Mouse (Mus musculus) C2C12 (cell line): Measurements from ENCODE around the gene Kcnj2. TPM values are rescaled to one million over a fixed set of nuclear protein-coding genes. Genes with fewer than 3 reads are reported as not detected.

ENCODE experiments used
- H3K27me3 ChIP-seq: one replicate; pipeline ENCODE4 v1.6.1; 2011; ENCODE audit not compliant: control insufficient read depth, insufficient read depth, insufficient read length
- H3K36me3 ChIP-seq: one replicate; pipeline ENCODE4 v1.6.1; 2011; ENCODE audit not compliant: control insufficient read depth, insufficient read depth
- H3K4me3 ChIP-seq: one replicate; pipeline ENCODE4 v1.5.1; 2011; ENCODE audit warnings: mild to moderate bottlenecking, control low read depth; ENCODE audit not compliant: poor library complexity, insufficient read depth, severe bottlenecking
- H3K79me2 ChIP-seq: one replicate; pipeline ENCODE4 v1.6.1; 2011; ENCODE audit not compliant: control insufficient read depth, insufficient read depth
- H3K79me3 ChIP-seq: one replicate; pipeline ENCODE4 v1.6.1; 2011; ENCODE audit warnings: low read depth, control low read depth
- H3ac ChIP-seq: one replicate; pipeline ENCODE3; 2011; ENCODE audit warnings: low read depth; ENCODE audit not compliant: control insufficient read depth, insufficient read length
- CEBPB ChIP-seq: IDR thresholded peaks from one replicate; pipeline ENCODE4 v1.6.1; 2011; ENCODE audit warnings: low read depth, mild to moderate bottlenecking, control low read depth, moderate library complexity
- CTCF ChIP-seq: IDR thresholded peaks from one replicate; pipeline ENCODE4 v1.5.1; 2011; ENCODE audit not compliant: control insufficient read depth, insufficient read depth, insufficient read length
- FOSL1 ChIP-seq: IDR thresholded peaks from one replicate; pipeline ENCODE4 v1.8.0; 2011; ENCODE audit warnings: mild to moderate bottlenecking, low read length; ENCODE audit not compliant: poor library complexity, insufficient read depth, severe bottlenecking
- MAX ChIP-seq: IDR thresholded peaks from one replicate; pipeline ENCODE4 v1.6.1; 2011; ENCODE audit warnings: mild to moderate bottlenecking, control low read depth
- MYOD1 ChIP-seq: IDR thresholded peaks from one replicate; pipeline ENCODE4 v1.6.1; 2011; ENCODE audit warnings: low read depth; ENCODE audit not compliant: control insufficient read depth, insufficient read length
- MYOG ChIP-seq: IDR thresholded peaks from one replicate; pipeline ENCODE4 v1.6.1; 2011; ENCODE audit not compliant: control insufficient read depth, insufficient read length; ENCODE audit errors: extremely low read depth
- USF1 ChIP-seq: IDR thresholded peaks from one replicate; pipeline ENCODE4 v1.6.1; 2011; ENCODE audit warnings: low read depth, mild to moderate bottlenecking, control low read depth, moderate library complexity
- polyA plus RNA-seq: library from polyadenylated mRNA; unstranded; fragments of >200 nt; fragmentation: generic; extraction: Trizol; gene quantifications from one replicate; pipeline ENCODE4 v1.2.1, GENCODE M21; 2012; ENCODE audit warnings: missing spikeins

Gene Kcnj2
- polyA plus RNA-seq, 1 experiment = 0.16 TPM

- Histone ChIP-seq H3K79me3 (no peaks in the 10 kb centered on the region), H3K4me3 (no peak overlapping the region), H3ac (no peak overlapping the region), H3K79me2 (no peaks in the 10 kb centered on the region), H3K36me3 (no peaks in the 10 kb centered on the region), H3K27me3 (no peaks in the 10 kb centered on the region)
- TF ChIP-seq MYOG (no peak), FOSL1 (no peak), CTCF (no peak)
These were observed 27.0 kb downstream of the Kcnj2 start for GRCm38 (mm10) chr11:111092967-111093366.

GRCm38 (mm10) chr11:111096612-111097011 is 30.6 kb downstream of the Kcnj2 start:
- H3K4me3 ChIP-seq = no peak overlapping the region
- no peaks in the 10 kb centered on the region for H3K79me3 ChIP-seq
- H3K79me2 ChIP-seq = no peaks in the 10 kb centered on the region
- no peaks in the 10 kb centered on the region for H3K36me3 ChIP-seq
- no peak overlapping the region for H3ac ChIP-seq
- TF ChIP-seq MYOD1 (no peak), CTCF (no peak), MYOG (no peak), USF1 (no peak), MAX (no peak), FOSL1 (no peak), CEBPB (no peak)
- H3K27me3 ChIP-seq = no peaks in the 10 kb centered on the region

GRCm38 (mm10) chr11:111100131-111100530 is 34.2 kb downstream of the Kcnj2 start:
- Histone ChIP-seq H3K27me3 (no peaks in the 10 kb centered on the region), H3K4me3 (no peak overlapping the region), H3K79me3 (no peaks in the 10 kb centered on the region), H3K36me3 (no peaks in the 10 kb centered on the region), H3K79me2 (no peaks in the 10 kb centered on the region), H3ac (no peak overlapping the region)
- TF ChIP-seq CTCF (no peak), MAX (no peak), FOSL1 (no peak), MYOD1 (no peak), CEBPB (no peak)

- no peak for TF ChIP-seq FOSL1
- no peaks in the 10 kb centered on the region for H3K36me3 ChIP-seq
- H3K4me3 ChIP-seq = no peak overlapping the region
- no peaks in the 10 kb centered on the region for H3K79me3 ChIP-seq
- H3K27me3 ChIP-seq = no peaks in the 10 kb centered on the region
- H3K79me2 ChIP-seq = no peaks in the 10 kb centered on the region
- no peak overlapping the region for H3ac ChIP-seq
These were observed 34.7 kb downstream of the Kcnj2 start for GRCm38 (mm10) chr11:111100651-111101050.

GRCm38 (mm10) chr11:111101620-111102176 is 35.7 kb downstream of the Kcnj2 start:
- no peak for TF ChIP-seq CEBPB
- no peak for TF ChIP-seq MYOG
- TF ChIP-seq USF1 = no peak
- no peak for TF ChIP-seq CTCF
- TF ChIP-seq MAX = no peak
- TF ChIP-seq MYOD1 = no peak
- no peak for TF ChIP-seq FOSL1
- Histone ChIP-seq H3ac (no peak overlapping the region), H3K27me3 (no peaks in the 10 kb centered on the region), H3K36me3 (no peaks in the 10 kb centered on the region), H3K79me2 (no peaks in the 10 kb centered on the region), H3K79me3 (no peaks in the 10 kb centered on the region), H3K4me3 (no peak overlapping the region)

GRCm38 (mm10) chr11:111104422-111104821 is 38.5 kb downstream of the Kcnj2 start:
- TF ChIP-seq USF1 = no peak
- no peak for TF ChIP-seq MYOD1
- no peak for TF ChIP-seq FOSL1
- TF ChIP-seq MYOG = no peak
- TF ChIP-seq CTCF = no peak
- TF ChIP-seq CEBPB = no peak
- no peak for TF ChIP-seq MAX
- Histone ChIP-seq H3K36me3 (no peaks in the 10 kb centered on the region), H3ac (no peak overlapping the region), H3K4me3 (no peak overlapping the region), H3K79me2 (no peaks in the 10 kb centered on the region), H3K27me3 (no peaks in the 10 kb centered on the region), H3K79me3 (no peaks in the 10 kb centered on the region)

GRCm38 (mm10) chr11:111108130-111108529 is 42.2 kb downstream of the Kcnj2 start:
- H3K4me3 ChIP-seq = no peak overlapping the region
- no peaks in the 10 kb centered on the region for H3K79me2 ChIP-seq
- TF ChIP-seq CEBPB (no peak), CTCF (no peak), MYOD1 (no peak), FOSL1 (no peak), USF1 (no peak), MYOG (no peak), MAX (no peak)
- H3K36me3 ChIP-seq = no peaks in the 10 kb centered on the region
- H3K79me3 ChIP-seq = no peaks in the 10 kb centered on the region
- no peak overlapping the region for H3ac ChIP-seq
- no peaks in the 10 kb centered on the region for H3K27me3 ChIP-seq
